Mouse (Mus musculus): ENCODE data around the gene Zfp974. TPM values are rescaled to one million over a fixed set of nuclear protein-coding genes. Genes with fewer than 3 reads are reported as not detected.
"Not testable (repeated sequence)": the region's sequence is repeated elsewhere in the genome, so short reads cannot be mapped to it uniquely, and the experiment has no call there.

Gene Zfp974
- polyA plus RNA-seq (2015; fragmentation: Nextera tagmentation; extraction: Ambion mirVana), result 10.0 and 11.5 TPM in 2 replicates

DNA sequence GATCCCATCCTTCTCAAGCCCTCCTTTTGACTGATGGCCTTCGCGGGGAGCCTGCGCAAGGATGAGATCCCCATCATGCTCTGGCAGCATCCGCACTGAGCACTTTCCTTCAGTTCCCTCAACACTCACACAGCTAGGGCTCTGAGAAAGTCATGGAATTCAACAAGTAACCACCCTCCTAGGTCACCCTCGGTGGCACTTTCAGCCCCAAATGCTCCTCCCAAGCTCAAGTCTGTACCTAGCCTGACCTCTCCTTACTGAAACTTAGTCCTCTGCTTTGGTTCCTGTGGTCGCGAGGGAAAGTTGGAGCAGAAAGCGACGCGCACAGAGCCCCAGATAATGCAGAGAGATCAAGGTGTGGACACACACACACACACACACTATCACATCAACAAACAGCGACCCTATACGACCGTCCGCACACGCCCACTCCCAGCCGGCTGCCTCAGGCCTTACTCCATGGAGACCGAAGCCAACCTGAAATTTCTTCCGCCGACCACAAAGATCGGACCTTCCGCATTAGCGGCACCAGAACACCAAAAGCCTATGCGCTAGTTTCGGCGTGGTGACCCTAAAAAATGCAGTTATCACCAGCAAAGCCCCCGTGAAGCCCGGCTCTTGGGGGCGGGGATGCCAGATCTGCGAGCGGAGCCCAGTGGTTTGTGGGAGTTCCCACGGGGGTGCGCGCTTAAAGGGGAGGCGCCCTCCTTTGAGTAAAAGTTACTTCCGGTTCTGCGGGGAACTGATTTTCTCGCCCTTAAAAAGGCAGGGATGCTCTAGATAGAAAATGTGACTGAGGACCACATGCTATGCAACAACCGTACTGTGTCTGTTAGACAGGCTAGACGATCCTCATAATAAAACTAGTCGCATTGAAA, at the start of gene Zfp974:
Zfp974 (minus strand) TSS at position 643 of the 878 bp plus-strand sequence.
- Histone ChIP-seq H3K4me3 (ENCODE audit: low read length) (peak within 1 kb of the TSS; percentile 70), H3K36me3 (ENCODE audit: control insufficient read depth, insufficient read depth, low read length) (peaks cover 3% of the 10 kb centered on the region), H3K9ac (ENCODE audit: low read length) (peak within 1 kb of the TSS; percentile 86), H3K27ac (ENCODE audit: low read length) (peak within 1 kb of the TSS; percentile 25; the same call in 1 of the 2 replicates), H3K4me2 (ENCODE audit: low read depth, low read length) (peak within 1 kb of the TSS; percentile 80), H3K27me3 (ENCODE audit: control insufficient read depth, insufficient read depth, low read depth, low read length) (no peaks in the 10 kb centered on the region), H3K9me3 (ENCODE audit: control insufficient read depth, low read length) (no peaks in the 10 kb centered on the region), H3K4me1 (replicated peaks; ENCODE audit: control insufficient read depth, insufficient read depth, low read length) (peaks cover 9% of the 10 kb centered on the region)
- peak; percentile 85 for ATAC-seq (ENCODE audit: low read depth)
- 4% methylated on average over 40 of the region's 40 CpGs for WGBS

DNA sequence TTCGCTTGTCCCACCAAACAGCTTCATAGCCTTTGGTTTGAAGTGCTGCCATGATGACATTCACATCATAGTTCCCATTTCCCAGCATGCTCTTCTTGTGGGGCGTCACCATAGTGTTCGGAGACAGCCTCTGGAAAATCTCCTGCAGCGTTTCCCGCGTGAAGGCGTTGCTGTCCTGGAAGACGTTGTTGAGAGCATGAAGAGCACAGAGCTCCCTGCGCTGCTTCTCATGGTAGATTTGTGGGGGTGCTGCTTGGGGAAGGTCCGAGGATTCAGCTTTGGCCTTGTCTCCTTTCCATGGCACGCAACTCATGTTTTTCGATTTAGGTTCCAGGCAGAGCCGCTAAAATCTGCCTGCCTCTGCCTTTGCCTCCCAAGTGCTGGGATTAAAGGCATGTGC, 20.2 kb upstream of the Zfp974 start:
- H3K27ac ChIP-seq (ENCODE audit: low read length); H3K4me2 ChIP-seq (ENCODE audit: low read depth, low read length); H3K4me1 ChIP-seq (replicated peaks; ENCODE audit: control insufficient read depth, insufficient read depth, low read length); H3K27me3 ChIP-seq (ENCODE audit: control insufficient read depth, insufficient read depth, low read depth, low read length); ATAC-seq (ENCODE audit: low read depth); H3K4me3 ChIP-seq (ENCODE audit: low read length); H3K9me3 ChIP-seq (ENCODE audit: control insufficient read depth, low read length); H3K9ac ChIP-seq (ENCODE audit: low read length); H3K36me3 ChIP-seq (ENCODE audit: control insufficient read depth, insufficient read depth, low read length): not testable (repeated sequence)
- 93% methylated on average over 13 of the region's 13 CpGs for WGBS

DNA sequence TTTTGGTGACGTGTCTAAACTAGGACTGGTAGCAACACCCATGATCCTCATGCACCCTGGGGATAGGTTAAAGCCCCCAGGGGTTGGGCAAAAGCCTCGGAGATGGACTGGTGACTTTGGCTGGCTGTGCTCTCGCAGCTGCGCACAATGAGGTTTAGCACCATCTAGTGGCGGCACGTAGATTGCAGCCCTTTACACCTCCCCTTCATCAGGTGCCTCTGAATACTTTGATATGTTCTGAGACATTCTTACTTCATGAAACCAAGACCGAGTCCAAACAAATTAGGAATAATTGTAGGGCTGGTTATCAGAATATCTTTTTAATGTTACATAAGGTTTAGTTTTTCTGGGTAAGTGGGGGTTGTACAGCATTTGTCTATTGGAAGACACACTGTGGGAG, 12.6 kb upstream of the Zfp974 start:
- not testable (repeated sequence) for ATAC-seq (ENCODE audit: low read depth); H3K9ac ChIP-seq (ENCODE audit: low read length); H3K36me3 ChIP-seq (ENCODE audit: control insufficient read depth, insufficient read depth, low read length); H3K4me3 ChIP-seq (ENCODE audit: low read length); H3K4me2 ChIP-seq (ENCODE audit: low read depth, low read length); H3K27me3 ChIP-seq (ENCODE audit: control insufficient read depth, insufficient read depth, low read depth, low read length); H3K9me3 ChIP-seq (ENCODE audit: control insufficient read depth, low read length); H3K27ac ChIP-seq (ENCODE audit: low read length); H3K4me1 ChIP-seq (replicated peaks; ENCODE audit: control insufficient read depth, insufficient read depth, low read length)
- 34% methylated on average over 5 of the region's 7 CpGs for WGBS

GRCm38 (mm10) chr7:27933800-27934158, 4.5 kb upstream of the Zfp974 start:
- 18% methylated on average over 1 of the region's 9 CpGs for WGBS
- not testable (repeated sequence) for H3K36me3 ChIP-seq (ENCODE audit: control insufficient read depth, insufficient read depth, low read length); H3K9me3 ChIP-seq (ENCODE audit: control insufficient read depth, low read length); H3K27ac ChIP-seq (ENCODE audit: low read length); H3K27me3 ChIP-seq (ENCODE audit: control insufficient read depth, insufficient read depth, low read depth, low read length); ATAC-seq (ENCODE audit: low read depth); H3K4me1 ChIP-seq (replicated peaks; ENCODE audit: control insufficient read depth, insufficient read depth, low read length)
- Histone ChIP-seq H3K4me3 (ENCODE audit: low read length) (peak overlapping the region; percentile 37), H3K9ac (ENCODE audit: low read length) (peak overlapping the region; percentile 56), H3K4me2 (ENCODE audit: low read depth, low read length) (peak overlapping the region; percentile 53)

- Histone ChIP-seq H3K4me1 (replicated peaks; ENCODE audit: control insufficient read depth, insufficient read depth, low read length) (peaks cover 9% of the 10 kb centered on the region), H3K4me2 (ENCODE audit: low read depth, low read length) (peak overlapping the region; percentile 53), H3K9me3 (ENCODE audit: control insufficient read depth, low read length) (no peaks in the 10 kb centered on the region), H3K36me3 (ENCODE audit: control insufficient read depth, insufficient read depth, low read length) (no peaks in the 10 kb centered on the region), H3K27ac (ENCODE audit: low read length) (no peak overlapping the region), H3K9ac (ENCODE audit: low read length) (peak overlapping the region; percentile 56), H3K27me3 (ENCODE audit: control insufficient read depth, insufficient read depth, low read depth, low read length) (no peaks in the 10 kb centered on the region), H3K4me3 (ENCODE audit: low read length) (peak overlapping the region; percentile 37)
- peak; percentile 74 for ATAC-seq (ENCODE audit: low read depth)
- 13% methylated on average over 7 of the region's 7 CpGs for WGBS
Measured at GRCm38 (mm10) chr7:27933050-27933799, 4.0 kb upstream of the Zfp974 start.

DNA sequence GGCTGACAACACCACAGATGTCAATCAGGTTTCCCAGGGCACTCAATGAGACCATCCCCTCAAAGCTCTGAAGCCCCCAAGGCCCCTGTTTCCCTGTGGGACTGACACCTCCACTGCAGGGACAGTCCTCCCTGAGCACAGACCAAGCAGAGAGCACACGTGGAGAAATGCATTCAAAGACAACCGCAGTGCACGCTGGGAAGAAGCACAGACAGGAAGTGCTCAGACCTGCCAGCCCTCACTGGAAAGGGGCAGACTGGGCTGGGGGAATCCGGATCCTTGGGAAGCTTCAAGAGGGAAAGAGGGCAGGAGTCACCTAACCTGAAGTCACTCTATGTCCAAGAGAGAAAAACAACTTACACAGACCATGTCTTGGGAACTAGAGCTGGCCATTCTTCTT, 2.2 kb downstream of the Zfp974 start:
- ATAC-seq (ENCODE audit: low read depth); H3K4me2 ChIP-seq (ENCODE audit: low read depth, low read length); H3K36me3 ChIP-seq (ENCODE audit: control insufficient read depth, insufficient read depth, low read length); H3K4me1 ChIP-seq (replicated peaks; ENCODE audit: control insufficient read depth, insufficient read depth, low read length); H3K4me3 ChIP-seq (ENCODE audit: low read length); H3K9me3 ChIP-seq (ENCODE audit: control insufficient read depth, low read length); H3K27ac ChIP-seq (ENCODE audit: low read length); H3K27me3 ChIP-seq (ENCODE audit: control insufficient read depth, insufficient read depth, low read depth, low read length); H3K9ac ChIP-seq (ENCODE audit: low read length): not testable (repeated sequence)
- WGBS, result 36% methylated on average over 4 of the region's 4 CpGs

DNA sequence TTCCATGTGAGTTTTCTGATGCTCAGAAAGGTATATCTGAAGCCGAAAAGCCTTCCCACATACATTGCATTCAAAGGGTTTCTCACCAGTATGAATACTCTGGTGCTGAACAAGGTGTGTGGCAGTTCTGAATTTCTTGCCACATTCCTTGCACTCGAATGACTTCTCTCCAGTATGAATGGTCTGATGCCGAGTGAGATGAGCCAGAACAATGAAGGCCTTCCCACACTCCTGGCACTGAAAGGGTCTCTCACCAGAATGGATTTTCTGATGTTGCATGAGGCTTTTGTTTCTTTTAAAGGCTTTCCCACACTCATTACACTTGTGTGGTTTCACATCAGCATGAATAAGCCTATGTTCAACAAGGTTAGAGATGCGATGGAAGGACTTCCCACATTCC, 18.3 kb downstream of the Zfp974 start:
- H3K9ac ChIP-seq (ENCODE audit: low read length); H3K4me1 ChIP-seq (replicated peaks; ENCODE audit: control insufficient read depth, insufficient read depth, low read length); H3K27me3 ChIP-seq (ENCODE audit: control insufficient read depth, insufficient read depth, low read depth, low read length); H3K27ac ChIP-seq (ENCODE audit: low read length); H3K4me2 ChIP-seq (ENCODE audit: low read depth, low read length); H3K4me3 ChIP-seq (ENCODE audit: low read length); ATAC-seq (ENCODE audit: low read depth); H3K9me3 ChIP-seq (ENCODE audit: control insufficient read depth, low read length): not testable (repeated sequence)
- peaks cover 21% of the 10 kb centered on the region for H3K36me3 ChIP-seq (ENCODE audit: control insufficient read depth, insufficient read depth, low read length)
- WGBS, result 85% methylated on average over 3 of the region's 4 CpGs

- no peak overlapping the region for H3K9ac ChIP-seq (ENCODE audit: low read length)
- H3K4me2 ChIP-seq (ENCODE audit: low read depth, low read length), result no peak overlapping the region
- H3K36me3 ChIP-seq (ENCODE audit: control insufficient read depth, insufficient read depth, low read length), result peaks cover 2% of the 10 kb centered on the region; the same call in 1 of the 2 replicates
- H3K27ac ChIP-seq (ENCODE audit: low read length), result no peak overlapping the region
- H3K4me1 ChIP-seq (replicated peaks; ENCODE audit: control insufficient read depth, insufficient read depth, low read length), result no peaks in the 10 kb centered on the region
- H3K9me3 ChIP-seq (ENCODE audit: control insufficient read depth, low read length), result peaks cover 3% of the 10 kb centered on the region; the same call in 1 of the 2 replicates
- H3K4me3 ChIP-seq (ENCODE audit: low read length), result no peak overlapping the region
- WGBS, result 61% methylated on average over 11 of the region's 11 CpGs
- ATAC-seq (ENCODE audit: low read depth), result no peak
- H3K27me3 ChIP-seq (ENCODE audit: control insufficient read depth, insufficient read depth, low read depth, low read length), result no peaks in the 10 kb centered on the region
Measured at GRCm38 (mm10) chr7:27905061-27905848, 24.0 kb downstream of the Zfp974 start.

GRCm38 (mm10) chr7:27900601-27901000, 28.7 kb downstream of the Zfp974 start:
- Histone ChIP-seq H3K4me2 (ENCODE audit: low read depth, low read length) (no peak overlapping the region), H3K27ac (ENCODE audit: low read length) (no peak overlapping the region), H3K4me3 (ENCODE audit: low read length) (no peak overlapping the region), H3K36me3 (ENCODE audit: control insufficient read depth, insufficient read depth, low read length) (no peaks in the 10 kb centered on the region), H3K9me3 (ENCODE audit: control insufficient read depth, low read length) (peaks cover 3% of the 10 kb centered on the region; the same call in 1 of the 2 replicates), H3K9ac (ENCODE audit: low read length) (no peak overlapping the region), H3K4me1 (replicated peaks; ENCODE audit: control insufficient read depth, insufficient read depth, low read length) (no peaks in the 10 kb centered on the region), H3K27me3 (ENCODE audit: control insufficient read depth, insufficient read depth, low read depth, low read length) (no peaks in the 10 kb centered on the region)
- no peak for ATAC-seq (ENCODE audit: low read depth)
- 85% methylated on average over 4 of the region's 4 CpGs for WGBS
